Mouse (Mus musculus) embryonic fibroblast, embryonic 13.5 days (primary cell): ENCODE data around the gene Ptprt.

Experiments used
- CTCF ChIP-seq: IDR thresholded peaks from 2 replicates; pipeline ENCODE4 v1.5.1; 2011; ENCODE audit warnings: mild to moderate bottlenecking, control low read depth, low read length, moderate library complexity, borderline replicate concordance; ENCODE audit not compliant: insufficient read depth
- POLR2A ChIP-seq: IDR thresholded peaks from 2 replicates; pipeline ENCODE4 v1.6.1; 2011; ENCODE audit warnings: low read depth, mild to moderate bottlenecking, control low read depth, low read length, moderate library complexity

DNA sequence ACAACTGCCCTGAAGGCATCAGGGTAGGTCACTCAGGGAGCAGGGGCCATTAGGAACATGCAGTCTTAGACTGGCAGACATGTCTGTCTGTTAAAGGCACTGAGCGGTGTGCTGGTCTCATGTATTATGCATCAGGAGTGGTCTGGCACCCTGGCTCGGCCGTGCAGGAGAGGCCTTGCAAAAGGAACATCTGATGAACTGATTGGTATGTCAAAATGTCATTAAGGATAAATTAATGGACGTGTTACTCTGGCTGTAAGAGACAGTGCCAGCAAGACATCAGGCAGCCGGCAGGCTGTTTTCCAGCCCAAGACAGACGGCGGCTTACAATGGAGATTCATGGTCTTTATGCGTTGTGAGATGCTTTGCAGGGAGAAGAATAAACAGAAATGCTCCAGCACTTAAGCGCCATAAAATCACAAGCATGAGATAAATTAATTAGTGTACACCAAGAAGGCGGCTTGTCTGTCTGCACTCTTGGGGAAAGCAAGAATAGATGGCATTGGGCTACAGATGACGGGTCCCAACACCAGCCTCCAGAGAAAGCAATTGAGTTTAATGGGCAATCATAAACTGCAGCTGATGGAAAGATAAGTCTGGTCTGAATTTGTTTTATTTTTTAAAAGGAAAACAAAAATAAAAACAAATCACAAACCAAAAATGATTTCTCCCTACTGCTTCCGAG lies 992.5 kb downstream of the Ptprt start:
- TF ChIP-seq POLR2A (no peak), CTCF (no peak)
